Comparison of ENCODE assay signal across 8 mouse cellular contexts in genomic region chr16:17723325-17723626, GRCm38 (mm10). TPM values are rescaled to one million over a fixed set of nuclear protein-coding genes. Genes with fewer than 3 reads are reported as not detected.
DNase-seq lines count a peak whose midpoint lies in the region; ATAC-seq and TF ChIP-seq lines count a peak whose summit lies in the region.

No protein-coding gene starts in this region.

- TF ChIP-seq CTCF in lung, embryonic 14.5 days (IDR thresholded peaks at IDR 0.05; ENCODE audit: low read depth) = no peak

- H3K4me3 ChIP-seq in forebrain, embryonic 13.5 days = 0 out of 2 replicates have a peak overlapping the region, but pooled peaks have one; percentile 82
- no peak overlapping the region for H3K4me3 ChIP-seq in forebrain, embryonic 11.5 days (ENCODE audit: low read depth, low read length)
- peak overlapping the region; percentile 93; the same call in 1 of the 2 replicates for H3K4me3 ChIP-seq in lung, embryonic 14.5 days (ENCODE audit: low read depth, low read length)
- no peak overlapping the region for H3K4me3 ChIP-seq in hindbrain, embryonic 15.5 days
- H3K4me3 ChIP-seq in midbrain, embryonic 15.5 days = no peak overlapping the region

- H3K4me1 ChIP-seq in forebrain, embryonic 13.5 days = peaks cover 22% of the 10 kb centered on the region
- H3K4me1 ChIP-seq in forebrain, embryonic 11.5 days (replicated peaks; ENCODE audit: control insufficient read depth, insufficient read depth, low read length) = peaks cover 7% of the 10 kb centered on the region
- H3K4me1 ChIP-seq in lung, embryonic 14.5 days (ENCODE audit: insufficient read depth) = peaks cover 4% of the 10 kb centered on the region
- H3K4me1 ChIP-seq in hindbrain, embryonic 15.5 days (replicated peaks) = peaks cover 19% of the 10 kb centered on the region
- peaks cover 16% of the 10 kb centered on the region for H3K4me1 ChIP-seq in midbrain, embryonic 15.5 days

- no peak overlapping the region for H3K9ac ChIP-seq in forebrain, embryonic 13.5 days
- H3K9ac ChIP-seq in forebrain, embryonic 11.5 days (ENCODE audit: low read length) = no peak overlapping the region; the same call in 1 of the 2 replicates
- H3K9ac ChIP-seq in lung, embryonic 14.5 days = no peak overlapping the region
- no peak overlapping the region for H3K9ac ChIP-seq in hindbrain, embryonic 15.5 days
- H3K9ac ChIP-seq in midbrain, embryonic 15.5 days = no peak overlapping the region

- H3K36me3 ChIP-seq in forebrain, embryonic 13.5 days (ENCODE audit: poor library complexity, severe bottlenecking) = no peaks in the 10 kb centered on the region
- H3K36me3 ChIP-seq in forebrain, embryonic 11.5 days (ENCODE audit: control insufficient read depth, insufficient read depth, low read length) = no peaks in the 10 kb centered on the region
- H3K36me3 ChIP-seq in lung, embryonic 14.5 days (ENCODE audit: insufficient read depth) = peaks cover 5% of the 10 kb centered on the region; the same call in 1 of the 2 replicates
- H3K36me3 ChIP-seq in hindbrain, embryonic 15.5 days = no peaks in the 10 kb centered on the region
- H3K36me3 ChIP-seq in midbrain, embryonic 15.5 days (replicated peaks) = no peaks in the 10 kb centered on the region

- ATAC-seq in forebrain, embryonic 13.5 days = no peak
- no peak for ATAC-seq in forebrain, embryonic 11.5 days (replicated peaks; ENCODE audit: low FRiP score)
- ATAC-seq in lung, embryonic 14.5 days (ENCODE audit: insufficient read depth) = no peak
- ATAC-seq in hindbrain, embryonic 15.5 days (ENCODE audit: low FRiP score, low read depth) = no peak; the same call in 1 of the 2 replicates
- ATAC-seq in midbrain, embryonic 15.5 days (replicated peaks) = no peak

- DNase-seq in forebrain, embryonic 11.5 days (ENCODE audit: low spot score) = no peak
- no peak for DNase-seq in lung, embryonic 14.5 days
- DNase-seq in lung, postnatal 14 days = no peak
- no peak for DNase-seq in urinary bladder, postnatal 25 days (ENCODE audit: low spot score)
- no peak for DNase-seq in cerebellum, postnatal 36 days

- H3K27ac ChIP-seq in forebrain, embryonic 13.5 days = no peak overlapping the region
- no peak overlapping the region for H3K27ac ChIP-seq in forebrain, embryonic 11.5 days (ENCODE audit: low read depth, low read length)
- H3K27ac ChIP-seq in lung, embryonic 14.5 days (ENCODE audit: low read depth) = no peak overlapping the region
- no peak overlapping the region for H3K27ac ChIP-seq in hindbrain, embryonic 15.5 days (replicated peaks)
- H3K27ac ChIP-seq in midbrain, embryonic 15.5 days = no peak overlapping the region; the same call in 1 of the 2 replicates

- peak overlapping the region; percentile 89 for H3K4me2 ChIP-seq in forebrain, embryonic 13.5 days
- no peak overlapping the region; the same call in 1 of the 2 replicates for H3K4me2 ChIP-seq in forebrain, embryonic 11.5 days (ENCODE audit: low read depth, low read length, severe bottlenecking)
- peak overlapping the region; percentile 94; the same call in 1 of the 2 replicates for H3K4me2 ChIP-seq in lung, embryonic 14.5 days
- H3K4me2 ChIP-seq in hindbrain, embryonic 15.5 days = peak overlapping the region; percentile 49
- H3K4me2 ChIP-seq in midbrain, embryonic 15.5 days = peak overlapping the region; percentile 83

- H3K9me3 ChIP-seq in forebrain, embryonic 13.5 days (replicated peaks) = no peaks in the 10 kb centered on the region
- no peaks in the 10 kb centered on the region for H3K9me3 ChIP-seq in forebrain, embryonic 11.5 days (ENCODE audit: control insufficient read depth, low read length)
- no peaks in the 10 kb centered on the region for H3K9me3 ChIP-seq in lung, embryonic 14.5 days (ENCODE audit: low read depth, low read length)
- no peaks in the 10 kb centered on the region for H3K9me3 ChIP-seq in hindbrain, embryonic 15.5 days
- H3K9me3 ChIP-seq in midbrain, embryonic 15.5 days = no peaks in the 10 kb centered on the region

- no peaks in the 10 kb centered on the region for H3K27me3 ChIP-seq in forebrain, embryonic 13.5 days
- no peaks in the 10 kb centered on the region for H3K27me3 ChIP-seq in forebrain, embryonic 11.5 days (ENCODE audit: control insufficient read depth, insufficient read depth, low read length)
- H3K27me3 ChIP-seq in lung, embryonic 14.5 days (ENCODE audit: insufficient read depth, low read length) = no peaks in the 10 kb centered on the region
- no peaks in the 10 kb centered on the region for H3K27me3 ChIP-seq in hindbrain, embryonic 15.5 days
- H3K27me3 ChIP-seq in midbrain, embryonic 15.5 days (replicated peaks) = no peaks in the 10 kb centered on the region

- 80% methylated on average over 1 of the region's 1 CpGs for WGBS in forebrain, embryonic 13.5 days
- 72% methylated on average over 1 of the region's 1 CpGs for WGBS in forebrain, embryonic 11.5 days
- WGBS in lung, embryonic 14.5 days = 70% methylated on average over 1 of the region's 1 CpGs
- 85% methylated on average over 1 of the region's 1 CpGs for WGBS in hindbrain, embryonic 15.5 days
- WGBS in midbrain, embryonic 15.5 days = 98% methylated on average over 1 of the region's 1 CpGs

RNA-seq across cellular contexts. Expression of gene Med15, which starts 9.4 kb away (rescaled TPM):
- polyA plus RNA-seq in forebrain, embryonic 13.5 days (2015; fragmentation: Nextera tagmentation; extraction: Ambion mirVana) = 42.0 and 45.2 TPM in 2 replicates
- 48.1 and 50.9 TPM in 2 replicates for polyA plus RNA-seq in forebrain, embryonic 11.5 days (2014; fragmentation: Nextera tagmentation; extraction: Ambion mirVana)
- polyA plus RNA-seq in lung, embryonic 14.5 days (2014; fragmentation: Nextera tagmentation; extraction: Ambion mirVana) = 40.8 and 46.0 TPM in 2 replicates
- polyA plus RNA-seq in hindbrain, embryonic 15.5 days (2015; fragmentation: Nextera tagmentation; extraction: Ambion mirVana) = 45.7 and 54.2 TPM in 2 replicates
- 53.2 and 59.4 TPM in 2 replicates for polyA plus RNA-seq in midbrain, embryonic 15.5 days (2015; fragmentation: Nextera tagmentation; extraction: Ambion mirVana)

RNA-seq across cellular contexts. Expression of gene Klhl22, which starts 36.1 kb away (rescaled TPM):
- polyA plus RNA-seq in forebrain, embryonic 13.5 days (2015; fragmentation: Nextera tagmentation; extraction: Ambion mirVana) = 53.4 and 55.6 TPM in 2 replicates
- polyA plus RNA-seq in forebrain, embryonic 11.5 days (2014; fragmentation: Nextera tagmentation; extraction: Ambion mirVana) = 54.6 and 57.7 TPM in 2 replicates
- polyA plus RNA-seq in lung, embryonic 14.5 days (2014; fragmentation: Nextera tagmentation; extraction: Ambion mirVana) = 67.0 and 70.7 TPM in 2 replicates
- polyA plus RNA-seq in hindbrain, embryonic 15.5 days (2015; fragmentation: Nextera tagmentation; extraction: Ambion mirVana) = 85.1 and 95.0 TPM in 2 replicates
- 93.2 and 93.4 TPM in 2 replicates for polyA plus RNA-seq in midbrain, embryonic 15.5 days (2015; fragmentation: Nextera tagmentation; extraction: Ambion mirVana)

Comparison
In these comparisons a context has a peak if more than half of its experiments do, and no peak if none do; other contexts are left out.
1. H3K4me3 ChIP-seq: peak in forebrain, embryonic 13.5 days (single experiment) and lung, embryonic 14.5 days (single experiment); none in forebrain, embryonic 11.5 days (single experiment), hindbrain, embryonic 15.5 days (single experiment) and midbrain, embryonic 15.5 days (single experiment).